Mouse (Mus musculus) stomach, postnatal 0 days (tissue): ENCODE results near the gene Smok3a.

ENCODE experiments used
- CTCF ChIP-seq: IDR thresholded peaks from 2 replicates; pipeline ENCODE4 v1.5.1; 2016; ENCODE audit warnings: antibody characterized with exemption, low read depth, mild to moderate bottlenecking, moderate library complexity
- EP300 ChIP-seq: optimal IDR thresholded peaks from 2 replicates; pipeline ENCODE3; 2016; ENCODE audit warnings: antibody characterized with exemption

- no peak for TF ChIP-seq EP300
- TF ChIP-seq CTCF: no peak
These were observed 39.8 kb upstream of the Smok3a start, which contains the start of gene Azgp1 for GRCm38 (mm10) chr5:137981300-137981699.
